Mouse (Mus musculus): ENCODE measurements around the gene Cfap77.

Cfap77 gene

DNA sequence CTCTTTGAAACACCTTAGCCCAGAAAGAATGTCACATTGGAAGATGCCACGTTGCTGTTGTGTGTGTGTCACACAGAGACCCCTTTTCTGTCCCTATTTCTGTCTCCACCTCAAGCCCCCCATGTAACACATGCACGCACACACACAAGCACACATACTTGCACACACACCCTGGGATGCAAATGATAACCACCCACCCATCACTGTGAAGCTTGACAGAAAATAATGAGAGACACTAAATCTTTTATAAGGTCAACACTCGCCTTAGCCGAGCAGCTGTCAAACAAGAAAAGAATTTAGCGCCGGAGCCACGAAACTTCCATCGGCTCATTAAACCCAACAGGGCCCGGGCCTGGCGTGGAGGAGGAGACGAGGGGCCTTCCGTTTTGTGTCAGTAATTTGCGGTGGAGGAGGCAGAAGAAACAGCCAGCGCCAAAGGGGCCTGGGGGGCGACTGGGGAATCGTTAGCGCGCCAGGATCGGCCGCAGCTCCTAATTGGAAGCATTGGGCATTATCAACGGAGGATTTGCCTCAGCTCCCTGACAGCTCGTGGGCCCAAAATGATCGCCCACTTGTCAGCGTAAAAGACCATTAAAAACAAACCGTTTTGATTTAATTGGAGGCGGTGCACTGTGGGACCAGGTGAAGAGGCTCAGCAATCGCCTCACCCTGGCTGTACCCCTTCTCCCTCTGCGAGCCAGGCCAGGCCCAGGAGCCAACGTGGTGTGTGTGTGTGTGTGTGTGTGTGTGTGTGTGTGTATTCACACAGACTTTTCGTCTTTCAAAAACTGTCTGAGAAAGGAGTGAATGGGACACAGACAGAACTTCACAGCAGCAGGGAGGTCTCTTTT is 111.0 kb downstream of the Cfap77 start:
- DNase-seq (ENCODE audit: low read depth, low spot score), result no peak

DNA sequence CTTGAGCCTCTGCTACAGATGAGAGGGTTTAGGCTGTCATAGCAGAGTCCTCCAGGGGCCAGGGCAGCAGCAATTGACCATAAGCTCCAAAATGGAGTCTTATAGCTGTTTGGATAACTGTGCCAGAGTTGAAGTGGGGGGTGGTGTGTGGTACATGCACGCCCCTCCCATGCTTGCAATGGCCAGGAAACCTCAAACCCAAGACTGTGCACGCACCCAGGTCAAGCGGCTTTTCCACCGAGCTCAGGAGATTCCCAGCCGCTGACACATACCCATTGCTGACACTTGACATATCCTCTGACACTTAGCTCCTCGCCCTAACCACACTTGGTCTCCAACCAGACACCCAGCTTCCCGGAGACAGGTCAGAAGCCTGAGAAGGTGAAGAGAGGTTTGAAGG is 115.9 kb downstream of the Cfap77 start:
- no peak for DNase-seq (ENCODE audit: low read depth, low spot score)

- DNase-seq (ENCODE audit: low read depth, low spot score), result no peak
Measured at GRCm38 (mm10) chr2:28930571-28930970, 124.3 kb downstream of the Cfap77 start.

GRCm38 (mm10) chr2:28923912-28924311 is 131.0 kb downstream of the Cfap77 start:
- DNase-seq (ENCODE audit: low read depth, low spot score), result peak; percentile 6

DNA sequence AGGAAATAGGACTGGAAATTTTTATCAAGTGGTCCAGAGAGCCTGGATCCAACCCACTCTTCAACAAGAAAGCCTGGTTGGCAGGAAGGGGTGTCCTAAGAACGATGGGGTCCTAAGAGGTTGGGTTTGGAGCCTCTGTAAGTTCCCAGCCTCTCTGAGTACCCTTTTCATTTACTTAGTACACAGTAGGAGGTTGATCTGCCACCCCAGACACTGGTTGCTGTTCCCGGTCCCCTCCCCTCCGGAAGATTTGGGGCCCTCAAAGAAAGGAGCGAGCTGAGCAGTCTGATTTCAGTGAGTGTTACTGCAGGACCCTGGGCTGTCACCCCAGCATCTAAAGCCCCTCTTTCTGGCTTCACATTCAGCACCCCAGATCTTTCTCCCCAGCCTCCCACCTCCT is 135.9 kb downstream of the Cfap77 start:
- no peak for DNase-seq (ENCODE audit: low read depth, low spot score)

- no peak for DNase-seq (ENCODE audit: low read depth, low spot score)
Measured at GRCm38 (mm10) chr2:28917518-28918361, 137.1 kb downstream of the Cfap77 start.

- no peak for DNase-seq (ENCODE audit: low read depth, low spot score)
Measured at GRCm38 (mm10) chr2:28917156-28917517, 137.7 kb downstream of the Cfap77 start.

DNA sequence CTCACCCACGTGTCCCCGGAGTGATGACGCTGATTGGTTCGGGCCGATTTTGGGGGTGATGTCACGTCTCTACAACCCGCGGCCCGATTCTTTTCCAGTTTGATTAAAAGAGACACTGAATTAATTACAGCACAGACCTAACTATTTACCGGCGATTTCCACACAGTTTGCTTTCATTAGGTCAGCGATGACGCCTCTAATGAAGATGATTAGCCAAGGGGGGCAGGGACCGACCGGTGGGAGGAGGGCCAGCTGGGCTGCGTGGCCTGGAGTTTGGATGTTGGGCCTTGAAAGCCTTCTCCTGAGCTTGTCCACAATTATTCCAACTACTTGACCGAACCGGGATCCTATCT is 138.4 kb downstream of the Cfap77 start, which contains the start of gene Barhl1:
Gene Barhl1, minus strand, starts transcription at position 156 of the 353 bp plus-strand sequence.
- no peak for DNase-seq (ENCODE audit: low read depth, low spot score)

DNA sequence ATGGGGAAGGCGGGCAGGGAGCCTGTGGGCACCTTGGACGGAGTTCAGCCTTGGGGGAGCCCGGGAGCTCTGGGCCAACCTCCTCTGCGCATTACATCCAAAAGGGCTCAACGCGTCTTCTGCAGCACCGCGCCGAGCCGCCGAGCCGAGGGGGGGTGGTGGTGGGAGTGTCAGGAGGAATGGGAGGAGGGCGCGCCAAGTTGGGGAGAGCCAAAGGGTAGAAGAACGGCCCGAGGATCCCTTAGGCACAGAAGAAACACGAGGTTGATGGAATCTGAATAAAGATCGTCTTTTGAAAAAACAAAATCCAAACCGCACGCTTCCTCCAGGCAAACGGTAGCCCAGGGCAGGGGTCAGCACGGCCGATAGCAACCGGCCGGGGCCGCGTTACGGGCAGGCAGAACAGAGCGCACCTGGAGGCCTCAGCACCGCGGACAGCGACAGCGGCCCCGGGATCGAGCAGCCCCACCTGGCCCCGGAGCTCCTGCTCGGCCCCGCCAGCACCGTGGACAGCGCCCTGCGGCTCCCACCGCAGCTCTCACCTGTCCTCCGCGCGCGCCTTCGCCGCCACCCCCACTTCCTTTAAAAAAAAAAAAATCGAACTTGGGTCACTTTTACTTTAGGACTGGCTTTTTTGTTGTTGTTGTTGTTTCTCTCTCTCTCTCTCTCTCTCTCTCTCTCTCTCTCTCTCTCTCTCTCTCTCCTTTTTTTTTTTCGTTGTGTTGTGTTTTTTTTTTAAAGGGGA is 138.9 kb downstream of the Cfap77 start:
- DNase-seq (ENCODE audit: low read depth, low spot score), result no peak

DNA sequence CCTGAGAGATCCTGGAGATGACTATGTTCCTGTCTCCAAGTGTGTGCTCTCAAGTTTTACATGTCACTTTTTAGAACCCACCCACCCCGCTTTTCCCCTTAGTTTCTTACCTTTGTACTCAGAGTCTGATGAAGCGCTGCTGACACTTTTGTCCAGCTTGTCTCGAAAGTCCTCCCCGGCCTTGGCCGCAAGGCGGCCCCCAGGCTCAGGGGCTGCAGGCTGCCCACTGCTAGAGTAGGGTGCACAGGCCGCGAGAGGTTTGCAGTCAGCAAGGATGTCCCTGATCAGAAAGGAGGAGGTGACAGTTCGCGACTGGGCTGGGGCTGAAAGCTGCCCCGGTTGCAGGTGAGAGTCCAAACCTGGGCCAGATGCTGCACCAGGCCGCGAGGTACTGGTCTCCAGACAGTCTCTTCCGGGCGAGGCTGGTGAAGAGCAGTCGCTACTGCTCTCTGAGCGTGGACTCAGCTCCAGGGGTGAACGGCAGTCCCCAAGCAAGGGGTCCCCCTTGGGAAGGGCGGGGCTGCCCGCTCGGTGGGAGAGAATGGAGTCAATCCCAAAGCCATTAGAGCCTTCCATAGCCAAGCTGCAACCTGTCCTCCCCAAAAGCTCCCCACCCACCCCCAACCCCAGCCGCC is 139.6 kb downstream of the Cfap77 start:
- DNase-seq (ENCODE audit: low read depth, low spot score), result no peak

DNA sequence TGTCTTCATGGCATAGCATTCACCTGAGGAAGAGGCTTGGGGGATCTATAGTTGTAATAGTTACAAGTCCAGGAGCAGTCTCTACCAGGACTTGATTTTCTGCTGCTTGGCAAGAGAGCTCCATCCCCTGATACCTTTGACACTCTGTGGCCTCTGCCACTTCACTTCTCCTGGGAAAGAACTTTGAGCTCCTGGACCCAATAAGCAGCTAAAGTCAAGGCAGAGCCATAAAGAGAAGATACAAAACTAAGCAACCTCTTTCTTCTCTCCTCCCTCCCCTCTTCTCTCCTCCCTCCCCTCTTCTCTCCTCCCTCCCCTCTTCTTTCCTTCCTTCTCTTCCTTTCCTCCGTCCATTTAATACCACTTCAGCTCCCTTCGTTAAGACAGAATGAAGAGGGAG is 140.7 kb downstream of the Cfap77 start:
- DNase-seq (ENCODE audit: low read depth, low spot score), result no peak

DNA sequence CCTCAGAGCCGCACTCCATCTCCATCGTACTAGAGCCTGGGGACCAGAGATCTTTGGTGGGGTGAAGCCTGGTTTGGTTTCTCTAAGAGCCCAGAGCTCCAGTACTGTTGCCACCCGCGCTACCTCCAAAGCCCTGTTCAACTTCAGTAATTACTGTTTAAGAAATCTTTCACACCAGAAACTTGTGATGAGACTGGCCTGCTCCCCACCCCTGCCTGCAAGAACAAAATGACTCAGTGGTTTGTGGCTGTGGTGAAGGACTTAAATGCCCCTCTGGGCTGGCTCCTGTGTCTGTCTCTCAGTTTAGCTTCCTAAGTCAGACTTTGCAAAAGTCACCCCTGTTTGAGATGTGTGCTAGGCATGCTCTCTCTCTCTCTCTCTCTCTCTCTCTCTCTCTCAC is 141.9 kb downstream of the Cfap77 start:
- DNase-seq (ENCODE audit: low read depth, low spot score), result no peak

- DNase-seq (ENCODE audit: low read depth, low spot score), result no peak
Measured at GRCm38 (mm10) chr2:28912039-28912700, 142.7 kb downstream of the Cfap77 start.

DNA sequence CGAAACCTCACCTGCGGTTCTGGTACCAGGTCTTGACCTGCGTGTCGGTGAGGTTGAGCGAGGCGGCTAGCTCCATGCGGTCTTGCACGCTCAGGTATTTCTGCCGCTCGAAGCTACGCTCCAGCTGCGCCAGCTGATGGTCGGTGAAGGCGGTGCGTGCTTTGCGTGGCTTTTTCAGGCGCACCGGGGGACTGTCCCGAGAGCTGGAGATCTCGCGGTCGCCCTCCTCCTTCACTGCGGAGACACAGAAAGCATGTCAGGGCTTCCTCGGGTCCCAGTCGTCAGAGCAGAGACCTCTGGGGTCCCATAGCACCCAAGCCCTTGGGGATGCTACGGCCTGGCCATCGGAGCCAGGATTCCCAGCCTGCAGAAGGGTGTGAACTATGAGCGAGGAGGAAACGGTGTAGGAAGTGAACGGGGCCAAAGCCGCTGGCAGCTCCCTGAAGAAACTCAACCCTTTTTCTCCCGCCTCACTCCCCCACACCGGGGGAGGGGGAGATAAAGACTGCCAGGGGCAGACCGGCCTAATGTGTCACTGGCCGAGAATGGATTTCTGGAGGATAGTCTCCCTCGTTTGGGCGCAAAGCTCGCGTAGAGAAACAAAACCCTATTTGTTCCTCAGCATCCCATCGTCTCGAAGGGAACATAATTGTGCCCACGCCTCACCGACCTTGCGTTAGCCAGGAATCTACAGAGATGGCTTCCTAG is 143.4 kb downstream of the Cfap77 start:
- no peak for DNase-seq (ENCODE audit: low read depth, low spot score)

DNA sequence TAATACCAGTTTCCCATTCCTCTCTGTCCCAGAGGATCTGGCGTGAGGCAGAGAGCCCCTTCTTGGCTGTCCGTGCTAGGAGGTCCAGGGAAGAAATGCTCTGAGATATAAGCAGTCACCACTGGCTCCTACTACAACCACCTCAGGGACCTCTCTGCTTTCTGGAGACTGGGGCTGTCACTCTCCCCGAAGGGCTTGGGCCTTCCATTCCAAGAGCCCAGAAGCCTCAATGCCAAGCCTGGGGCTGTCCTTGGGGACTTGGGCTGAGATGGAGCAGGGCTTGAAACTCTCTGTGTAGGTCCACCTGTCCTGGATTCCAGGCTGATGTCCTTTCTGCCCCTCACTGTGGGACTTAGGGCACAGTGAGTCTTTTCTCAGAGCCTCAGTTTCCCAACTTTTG is 144.0 kb downstream of the Cfap77 start:
- DNase-seq (ENCODE audit: low read depth, low spot score), result no peak

GRCm38 (mm10) chr2:28909818-28910710 is 144.8 kb downstream of the Cfap77 start:
- DNase-seq (ENCODE audit: low read depth, low spot score), result no peak

DNA sequence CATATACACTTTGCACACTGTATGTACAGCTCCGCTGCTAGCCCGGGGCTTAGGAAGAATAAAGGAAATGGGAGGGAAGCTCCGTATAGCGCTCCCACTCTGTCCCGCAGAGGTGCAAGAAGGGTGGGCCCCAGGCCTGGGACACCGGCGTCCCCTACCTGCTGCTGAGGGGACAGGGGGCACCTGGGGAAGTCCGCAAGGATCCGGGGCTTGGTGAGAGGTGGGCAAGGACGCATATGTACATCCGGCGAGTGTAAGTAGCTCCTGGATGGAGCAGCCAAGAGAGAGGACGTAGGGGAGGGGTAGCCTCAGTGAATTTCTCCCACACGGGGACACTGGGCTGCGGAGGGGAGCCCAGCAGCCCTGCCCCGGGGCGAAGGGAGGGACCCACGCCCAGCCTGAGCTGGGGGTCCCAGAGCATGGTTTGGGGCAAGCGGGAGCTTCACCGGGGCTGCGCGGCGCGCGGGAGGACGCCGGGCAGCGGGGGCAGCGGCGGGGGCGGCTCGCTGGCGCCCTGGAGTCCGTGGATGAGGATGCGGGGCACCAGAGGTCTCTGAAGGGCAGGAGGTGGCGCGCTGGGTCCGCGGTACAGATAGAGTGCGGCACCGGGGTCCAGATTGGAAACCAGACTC is 145.6 kb downstream of the Cfap77 start:
- no peak for DNase-seq (ENCODE audit: low read depth, low spot score)

GRCm38 (mm10) chr2:28908389-28909153 is 146.3 kb downstream of the Cfap77 start:
- no peak for DNase-seq (ENCODE audit: low read depth, low spot score)
